Mouse (Mus musculus): ENCODE measurements at regions not wholly inside any gene's neighbourhood (a gene's known extent, or its start where the extent isn't known, plus 50 kb on each side); places are given as distances from the start of the nearest gene placed in this dataset.

- DNase-seq: no peak
These were observed 146.8 kb upstream of the Gm5148 start for GRCm38 (mm10) chr3:37871076-37871475.

- DNase-seq: peak; percentile 60 to 65
These were observed 144.2 kb upstream of the Gm5148 start for GRCm38 (mm10) chr3:37868454-37868853.

GRCm38 (mm10) chr3:37862756-37863155 lies 138.5 kb upstream of the Gm5148 start:
- DNase-seq: no peak

- no peak for DNase-seq
These were observed 136.6 kb upstream of the Gm5148 start for GRCm38 (mm10) chr3:37860715-37861461.

GRCm38 (mm10) chr3:37860034-37860714 lies 135.9 kb upstream of the Gm5148 start:
- peak; percentile 88 to 89 for DNase-seq

GRCm38 (mm10) chr3:37858624-37859302 lies 134.5 kb upstream of the Gm5148 start:
- no peak for DNase-seq

GRCm38 (mm10) chr3:37846191-37847003 lies 122.1 kb upstream of the Gm5148 start:
- no peak for DNase-seq

GRCm38 (mm10) chr3:37845313-37846023 lies 121.2 kb upstream of the Gm5148 start:
- DNase-seq: peak; percentile 66 to 69

GRCm38 (mm10) chr3:37844731-37845312 lies 120.5 kb upstream of the Gm5148 start:
- no peak for DNase-seq

GRCm38 (mm10) chr3:37842289-37842688 lies 118.0 kb upstream of the Gm5148 start:
- no peak for DNase-seq

GRCm38 (mm10) chr3:37838896-37839295 lies 114.6 kb upstream of the Gm5148 start:
- DNase-seq: no peak

GRCm38 (mm10) chr3:37836749-37837148 lies 112.5 kb upstream of the Gm5148 start:
- no peak for DNase-seq

GRCm38 (mm10) chr3:37835687-37836086 lies 111.4 kb upstream of the Gm5148 start:
- DNase-seq: no peak

- no peak for DNase-seq
These were observed 110.8 kb upstream of the Gm5148 start for GRCm38 (mm10) chr3:37835135-37835534.

GRCm38 (mm10) chr3:37834626-37835025 lies 110.3 kb upstream of the Gm5148 start:
- no peak for DNase-seq

- DNase-seq: no peak
These were observed 109.1 kb upstream of the Gm5148 start for GRCm38 (mm10) chr3:37833387-37833786.

- no peak for DNase-seq
These were observed 103.3 kb upstream of the Gm5148 start for GRCm38 (mm10) chr3:37827546-37827945.

- no peak for DNase-seq
These were observed 101.3 kb upstream of the Gm5148 start for GRCm38 (mm10) chr3:37825602-37826001.

GRCm38 (mm10) chr3:37824681-37825080 lies 100.4 kb upstream of the Gm5148 start:
- DNase-seq: no peak

- DNase-seq: no peak
These were observed 95.2 kb upstream of the Gm5148 start for GRCm38 (mm10) chr3:37819503-37819902.

GRCm38 (mm10) chr3:37817434-37817805 lies 93.1 kb upstream of the Gm5148 start:
- DNase-seq: no peak

Measured in cerebellum, postnatal 10 days (tissue).